Mouse (Mus musculus): ENCODE results near the gene Chmp2b.

GRCm38 (mm10) chr16:65548960-65549359, 13.6 kb downstream of the Chmp2b start:
- no peak for TF ChIP-seq POLR2A (IDR thresholded peaks at IDR 0.05; ENCODE audit: borderline replicate concordance, low read depth, low read length)
- no peak for TF ChIP-seq CTCF (IDR thresholded peaks at IDR 0.05; ENCODE audit: low read depth, low read length)
